Mouse (Mus musculus) liver, embryonic 14.5 days (tissue): ENCODE measurements around the gene Gm13285. TPM values are rescaled to one million over a fixed set of nuclear protein-coding genes. Genes with fewer than 3 reads are reported as not detected.
"Not testable (repeated sequence)": the region's sequence is repeated elsewhere in the genome, so short reads cannot be mapped to it uniquely, and the experiment has no call there.

ENCODE experiments used
- ATAC-seq: fragments of 200-750 bp; cut with Nextera tagmentation; 2 replicates; pipeline ENCODE4 v1.8.0; 2017; ENCODE audit warnings: moderate number of reproducible peaks, mild to moderate bottlenecking, moderate library complexity; ENCODE audit not compliant: insufficient read depth
- DNase-seq, 3 experiments: peaks; one replicate each; pipeline ENCODE4 v3.0.0-alpha.2; 2012 to 2013; ENCODE audit warnings: low read depth in 3 of 3, low spot score in 3 of 3
- H3K27ac ChIP-seq: fragments of 300-500 bp; sonication (generic); 2 replicates; pipeline ENCODE4 v1.5.1; 2014; ENCODE audit warnings: moderate library complexity, mild to moderate bottlenecking, control low read depth, inconsistent platforms
- H3K27me3 ChIP-seq: fragments of 300-500 bp; sonication (generic); 2 replicates; pipeline ENCODE4 v1.6.1; 2014; ENCODE audit warnings: mild to moderate bottlenecking, low read length, moderate library complexity; ENCODE audit not compliant: control insufficient read depth, insufficient read depth
- H3K36me3 ChIP-seq: fragments of 300-500 bp; sonication (generic); replicated peaks from 2 replicates; pipeline ENCODE4 v1.6.1; 2014; ENCODE audit warnings: low read depth; ENCODE audit not compliant: control insufficient read depth, insufficient read depth
- H3K4me1 ChIP-seq, 2 experiments: fragments of 200-500 bp in 1 of 2; fragments of 300-500 bp in 1 of 2; sonication (generic) in 1 of 2; replicated peaks; 2 replicates each; pipeline ENCODE4 v1.6.1; 2012 to 2014; ENCODE audit warnings: antibody characterized with exemption in 1 of 2, inconsistent platforms in 1 of 2, low read length in 1 of 2; ENCODE audit not compliant: control insufficient read depth in 2 of 2, insufficient read depth in 2 of 2
- H3K4me2 ChIP-seq: fragments of 300-500 bp; sonication (generic); 2 replicates; pipeline ENCODE4 v1.6.1; 2014; ENCODE audit warnings: low read depth, mild to moderate bottlenecking, control low read depth, moderate library complexity
- H3K4me3 ChIP-seq, 2 experiments: fragments of 200-500 bp in 1 of 2; fragments of 300-500 bp in 1 of 2; sonication (generic) in 1 of 2; 2 replicates each; pipeline ENCODE4 v1.5.1; 2012 to 2014; ENCODE audit warnings: low read depth in 2 of 2, low read length in 2 of 2, mild to moderate bottlenecking in 2 of 2, control low read depth in 1 of 2, inconsistent platforms in 1 of 2, moderate library complexity in 1 of 2; ENCODE audit not compliant: insufficient read depth in 1 of 2
- H3K9ac ChIP-seq: fragments of 300-500 bp; sonication (generic); replicated peaks from 2 replicates; pipeline ENCODE4 v1.6.1; 2014; ENCODE audit warnings: mild to moderate bottlenecking, control low read depth, moderate library complexity
- H3K9me3 ChIP-seq: fragments of 300-500 bp; sonication (generic); 2 replicates; pipeline ENCODE4 v1.6.1; 2016; ENCODE audit warnings: low read length, mixed read lengths; ENCODE audit not compliant: control insufficient read depth
- CTCF ChIP-seq: IDR thresholded peaks from 2 replicates; pipeline ENCODE4 v1.5.1; 2016; ENCODE audit warnings: antibody characterized with exemption, low read depth, control low read depth
- WGBS: fragments of 180-500 bp; shearing (Covaris S2); extraction: QIAGEN DNeasy Blood & Tissue Kit; methylation state at CpG from one replicate; pipeline ENCODE4 v1.1.7; 2014; ENCODE audit not compliant: insufficient replicate concordance; 5-methylcytosine and 5-hydroxymethylcytosine counted together
- polyA plus RNA-seq, 2 experiments: library from polyadenylated mRNA; depleted of rRNA in 1 of 2; stranded (reverse) in 1 of 2; unstranded in 1 of 2; fragments of >200 nt; fragmentation: Nextera tagmentation in 1 of 2; extraction: Ambion mirVana in 1 of 2; gene quantifications; 2 replicates each; pipeline versions ENCODE4 v1.2.1 to v1.2.3; 2012 to 2014

The Gm13285 gene
- polyA plus RNA-seq, 2 experiments: not detected

DNA sequence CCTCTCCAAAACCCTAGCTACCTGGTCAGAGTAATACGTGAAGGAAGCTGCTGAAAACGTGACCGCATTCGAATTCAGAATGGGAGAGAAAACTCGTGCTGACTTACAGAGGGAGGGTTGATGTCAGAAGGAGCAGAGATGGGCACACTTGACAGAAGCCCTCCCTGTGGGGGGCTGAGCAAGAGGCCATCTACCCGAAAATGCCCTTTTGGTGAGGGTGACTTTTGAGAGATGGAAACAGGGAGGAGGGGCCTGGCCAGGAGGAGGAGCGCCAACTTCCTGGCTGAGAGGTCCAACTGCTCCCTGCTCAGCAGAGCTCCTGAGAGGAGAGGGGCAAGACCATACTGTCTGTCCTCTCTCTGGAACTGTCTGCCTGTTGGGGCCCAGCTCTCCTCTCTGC, 17.6 kb upstream of the Gm13285 start, which contains the start of gene Ifnz:
Gene Ifnz, plus strand, starts transcription at position 301 of the 400 bp plus-strand sequence.
- H3K4me3 ChIP-seq: peak within 1 kb of the TSS in 1 of 2 experiments; percentile 49; a peak in 2 of 4 replicates
- H3K27me3 ChIP-seq, H3K4me1 ChIP-seq, ATAC-seq, H3K9me3 ChIP-seq, H3K27ac ChIP-seq, H3K36me3 ChIP-seq, H3K9ac ChIP-seq, DNase-seq: not testable (repeated sequence)
- peak within 1 kb of the TSS; percentile 33 for H3K4me2 ChIP-seq
- 10% methylated on average over 3 of the region's 7 CpGs for WGBS

DNA sequence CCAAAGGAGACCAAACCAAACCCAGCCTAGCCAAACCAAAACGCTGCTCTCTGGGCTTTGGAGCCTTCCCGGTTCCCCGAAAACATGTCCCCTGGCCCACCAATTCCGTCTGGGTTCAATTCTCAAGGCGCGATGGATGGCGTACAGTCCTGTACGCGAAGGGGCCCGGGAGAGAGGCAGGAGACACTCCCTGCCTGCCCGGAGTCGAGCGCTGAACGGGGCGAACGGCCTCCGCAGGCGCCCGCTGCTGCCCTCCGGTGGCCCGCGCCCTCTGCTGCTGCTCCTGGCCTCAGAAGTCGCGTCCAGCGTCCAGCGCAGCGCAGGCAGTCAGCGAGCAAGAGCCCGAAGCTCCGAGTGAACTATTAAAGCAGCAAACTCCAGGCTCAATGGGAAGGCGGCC, 17.1 kb upstream of the Gm13285 start:
- H3K9ac ChIP-seq, H3K4me1 ChIP-seq, H3K36me3 ChIP-seq, ATAC-seq, H3K27ac ChIP-seq, DNase-seq, H3K9me3 ChIP-seq, H3K27me3 ChIP-seq: not testable (repeated sequence)
- peak overlapping the region; percentile 33 for H3K4me2 ChIP-seq
- 2% methylated on average over 9 of the region's 31 CpGs for WGBS
- H3K4me3 ChIP-seq: peak overlapping the region in 1 of 2 experiments; percentile 49; a peak in 2 of 4 replicates

DNA sequence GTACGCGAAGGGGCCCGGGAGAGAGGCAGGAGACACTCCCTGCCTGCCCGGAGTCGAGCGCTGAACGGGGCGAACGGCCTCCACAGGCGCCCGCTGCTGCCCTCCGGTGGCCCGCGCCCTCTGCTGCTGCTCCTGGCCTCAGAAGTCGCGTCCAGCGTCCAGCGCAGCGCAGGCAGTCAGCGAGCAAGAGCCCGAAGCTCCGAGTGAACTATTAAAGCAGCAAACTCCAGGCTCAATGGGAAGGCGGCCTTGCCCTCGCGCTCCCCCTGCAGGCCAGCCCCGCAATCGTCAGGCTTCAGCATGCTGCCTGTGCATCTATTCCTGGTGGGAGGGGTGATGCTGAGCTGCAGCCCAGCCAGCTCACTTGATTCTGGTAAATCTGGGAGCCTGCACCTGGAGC, 14.1 kb upstream of the Gm13285 start, which contains the start of gene Gm13276:
Gene Gm13276, plus strand, starts transcription at position 301 of the 400 bp plus-strand sequence.
- not testable (repeated sequence) for H3K36me3 ChIP-seq, H3K9ac ChIP-seq, H3K4me3 ChIP-seq, ATAC-seq, H3K4me1 ChIP-seq, DNase-seq, H3K4me2 ChIP-seq, H3K27ac ChIP-seq, H3K27me3 ChIP-seq, H3K9me3 ChIP-seq
- no CpG with 5 or more reads among the region's 27 CpGs for WGBS

DNA sequence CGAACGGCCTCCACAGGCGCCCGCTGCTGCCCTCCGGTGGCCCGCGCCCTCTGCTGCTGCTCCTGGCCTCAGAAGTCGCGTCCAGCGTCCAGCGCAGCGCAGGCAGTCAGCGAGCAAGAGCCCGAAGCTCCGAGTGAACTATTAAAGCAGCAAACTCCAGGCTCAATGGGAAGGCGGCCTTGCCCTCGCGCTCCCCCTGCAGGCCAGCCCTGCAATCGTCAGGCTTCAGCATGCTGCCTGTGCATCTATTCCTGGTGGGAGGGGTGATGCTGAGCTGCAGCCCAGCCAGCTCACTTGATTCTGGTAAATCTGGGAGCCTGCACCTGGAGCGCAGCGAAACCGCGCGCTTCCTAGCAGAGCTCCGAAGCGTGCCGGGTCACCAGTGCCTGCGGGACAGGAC, 11.1 kb upstream of the Gm13285 start, which contains the start of gene Gm13277:
Gene Gm13277, plus strand, starts transcription at position 231 of the 400 bp plus-strand sequence.
- H3K4me3 ChIP-seq, H3K4me2 ChIP-seq, ATAC-seq, H3K27ac ChIP-seq, H3K36me3 ChIP-seq, H3K4me1 ChIP-seq, H3K27me3 ChIP-seq, H3K9ac ChIP-seq, H3K9me3 ChIP-seq, DNase-seq: not testable (repeated sequence)
- no CpG with 5 or more reads among the region's 28 CpGs for WGBS
- TF ChIP-seq CTCF: peak; percentile 66

DNA sequence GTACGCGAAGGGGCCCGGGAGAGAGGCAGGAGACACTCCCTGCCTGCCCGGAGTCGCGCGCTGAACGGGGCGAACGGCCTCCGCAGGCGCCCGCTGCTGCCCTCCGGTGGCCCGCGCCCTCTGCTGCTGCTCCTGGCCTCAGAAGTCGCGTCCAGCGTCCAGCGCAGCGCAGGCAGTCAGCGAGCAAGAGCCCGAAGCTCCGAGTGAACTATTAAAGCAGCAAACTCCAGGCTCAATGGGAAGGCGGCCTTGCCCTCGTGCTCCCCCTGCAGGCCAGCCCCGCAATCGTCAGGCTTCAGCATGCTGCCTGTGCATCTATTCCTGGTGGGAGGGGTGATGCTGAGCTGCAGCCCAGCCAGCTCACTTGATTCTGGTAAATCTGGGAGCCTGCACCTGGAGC, 8.2 kb upstream of the Gm13285 start, which contains the start of gene Gm13278:
Gene Gm13278, plus strand, starts transcription at position 301 of the 400 bp plus-strand sequence.
- H3K4me2 ChIP-seq, H3K4me1 ChIP-seq, H3K27ac ChIP-seq, DNase-seq, H3K9ac ChIP-seq, ATAC-seq, H3K27me3 ChIP-seq, H3K4me3 ChIP-seq, H3K9me3 ChIP-seq, H3K36me3 ChIP-seq: not testable (repeated sequence)
- WGBS: no CpG with 5 or more reads among the region's 28 CpGs
